Mouse (Mus musculus) small intestine, adult 2 months (tissue): ENCODE data around the gene Gm45213.

Source experiments
- CTCF ChIP-seq: fragments of 200-500 bp; IDR thresholded peaks from 2 replicates; pipeline ENCODE4 v1.5.1; 2012; ENCODE audit warnings: low read depth, mild to moderate bottlenecking, control low read depth, inconsistent platforms, low read length, moderate library complexity, mixed read lengths; ENCODE audit not compliant: insufficient replicate concordance, insufficient read length; ENCODE audit errors: extremely low read depth
- POLR2A ChIP-seq: fragments of 200-500 bp; IDR thresholded peaks from 2 replicates; pipeline ENCODE4 v1.6.1; 2012; ENCODE audit warnings: low read depth, mild to moderate bottlenecking, control low read depth, inconsistent platforms, low read length, moderate library complexity

DNA sequence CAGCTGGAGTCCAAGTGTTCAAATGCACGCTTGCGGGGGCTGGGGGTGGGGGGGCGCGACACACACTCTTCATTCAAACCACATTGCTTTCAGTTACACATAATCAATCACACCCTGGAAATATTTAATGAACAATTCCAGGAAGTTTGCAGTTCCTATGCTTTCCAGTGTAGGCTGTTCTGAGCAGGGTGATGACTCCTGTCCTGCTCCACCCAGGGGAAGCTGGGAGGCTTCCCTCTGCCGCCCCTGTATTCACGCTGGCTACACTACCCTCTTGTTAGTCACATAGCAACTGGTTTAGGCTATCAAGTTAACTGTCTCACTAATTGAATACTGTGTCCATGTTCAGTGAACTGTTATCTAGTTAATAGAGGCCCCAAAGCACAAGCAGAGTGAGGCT lies 32.9 kb upstream of the Gm45213 start:
- TF ChIP-seq CTCF (no peak), POLR2A (no peak)
